Mouse (Mus musculus) layer of hippocampus, adult 18-20 months (tissue): Measurements from ENCODE around the gene Cebpg. TPM values are rescaled to one million over a fixed set of nuclear protein-coding genes. Genes with fewer than 3 reads are reported as not detected.

Experiments
- DNase-seq, 2 experiments: peaks; one replicate each; pipeline ENCODE4 v3.0.0; 2022; ENCODE audit warnings: low spot score in 2 of 2
- long read RNA-seq: library from polyadenylated mRNA; stranded (forward); transcript quantifications from one replicate; pipeline ENCODE4 v2.0.0, GENCODE M21; 2021
- total RNA-seq, 2 experiments: library from RNA; stranded (reverse); gene quantifications; 2 replicates each; pipeline ENCODE4 v1.2.3; 2021

Cebpg gene
- total RNA-seq, result 10 to 100 TPM; 36.2 to 36.5 TPM
- long read RNA-seq, full-length matches to known transcripts, result 32 of 36 reads
- long read RNA-seq, partial matches to known transcripts, result 0 of 36 reads
- long read RNA-seq, other reads (novel, unspliced or antisense), result 4 of 36 reads

DNA sequence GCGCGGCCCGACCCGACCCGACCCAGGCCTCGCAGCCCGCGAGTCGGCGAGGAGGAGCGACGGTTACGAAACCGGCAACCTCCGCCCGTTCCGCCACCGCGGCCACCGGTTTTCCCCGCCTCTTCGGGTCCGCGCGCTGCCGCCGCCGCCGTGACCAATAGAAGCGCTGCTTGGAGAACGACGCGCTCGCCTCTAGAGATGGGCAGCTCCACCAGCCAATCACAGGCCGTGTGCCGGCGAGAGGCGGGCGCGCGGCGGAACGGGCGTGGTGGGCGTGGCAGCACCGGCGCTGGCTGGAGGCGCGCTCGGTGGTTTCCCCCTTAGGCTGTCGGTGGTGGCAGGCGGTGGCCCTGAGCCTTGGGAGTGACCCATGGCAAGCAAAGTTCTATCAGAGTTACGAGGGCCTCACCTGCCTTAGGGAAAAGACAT is at the start of gene Cebpg:
Cebpg (minus strand) TSS at position 138 of the 429 bp plus-strand sequence.
- DNase-seq, result peak; percentile 97 to 98

DNA sequence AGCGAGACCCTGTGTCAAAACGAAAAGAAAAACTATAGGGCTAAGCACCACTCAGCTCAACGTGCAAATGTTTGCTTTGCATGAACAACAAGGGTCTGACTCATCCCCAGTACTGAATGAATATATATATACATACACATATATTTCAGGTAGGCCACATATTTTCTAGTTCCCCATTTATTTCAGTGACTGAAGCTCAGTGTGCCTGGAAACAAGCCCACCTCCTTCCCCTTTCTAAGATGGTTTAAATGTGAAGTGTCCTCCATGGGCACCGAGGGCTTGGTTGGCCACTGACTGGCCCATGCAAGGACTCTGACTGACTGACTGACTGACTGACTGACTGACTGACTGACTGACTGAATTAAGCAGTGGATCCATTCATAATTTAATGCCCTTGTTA is 43.2 kb upstream of the Cebpg start:
- no peak for DNase-seq

- DNase-seq, result no peak
Observed at GRCm38 (mm10) chr7:35098777-35099176, 42.4 kb upstream of the Cebpg start.

GRCm38 (mm10) chr7:35094975-35095678 is 38.8 kb upstream of the Cebpg start:
- no peak for DNase-seq

GRCm38 (mm10) chr7:35090550-35090949 is 34.2 kb upstream of the Cebpg start:
- no peak for DNase-seq

GRCm38 (mm10) chr7:35086271-35086861 is 30.0 kb upstream of the Cebpg start:
- DNase-seq, result peak; percentile 30 to 57

- no peak for DNase-seq
Observed at GRCm38 (mm10) chr7:35084565-35085360, 28.4 kb upstream of the Cebpg start.

DNA sequence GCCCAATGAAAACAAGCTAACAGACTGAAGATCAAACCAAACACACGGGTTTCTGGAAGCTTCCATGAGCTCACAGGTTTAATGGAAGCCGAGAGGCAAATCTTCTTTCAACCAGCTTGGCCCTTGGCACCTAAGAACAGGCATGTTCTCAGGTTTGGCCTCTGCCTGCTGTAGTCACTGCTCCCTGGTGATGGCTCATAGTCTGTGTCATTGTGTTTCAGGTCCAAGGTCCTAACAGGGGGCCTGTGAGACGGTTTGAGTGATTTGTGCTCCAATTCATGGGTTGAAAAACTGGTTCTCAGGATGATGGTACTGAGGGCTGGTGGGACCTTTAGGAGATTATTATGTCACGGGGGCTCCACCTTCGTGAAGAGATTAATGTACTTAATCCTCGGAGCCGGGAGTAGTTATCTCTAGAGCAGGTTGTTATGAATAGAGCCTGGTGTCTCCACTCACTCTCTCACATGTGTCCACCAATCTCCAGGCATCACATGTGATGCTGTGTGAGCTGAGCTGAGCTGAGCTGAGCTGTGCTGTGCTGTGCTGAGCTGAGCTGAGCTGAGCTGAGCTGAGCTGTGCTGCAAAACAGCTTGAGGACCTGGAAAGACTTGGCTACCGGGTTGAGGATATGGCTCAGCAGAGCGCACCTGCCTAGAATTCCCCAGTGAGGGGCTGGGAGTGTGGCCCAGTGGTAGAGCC is 25.2 kb upstream of the Cebpg start:
- no peak for DNase-seq

DNA sequence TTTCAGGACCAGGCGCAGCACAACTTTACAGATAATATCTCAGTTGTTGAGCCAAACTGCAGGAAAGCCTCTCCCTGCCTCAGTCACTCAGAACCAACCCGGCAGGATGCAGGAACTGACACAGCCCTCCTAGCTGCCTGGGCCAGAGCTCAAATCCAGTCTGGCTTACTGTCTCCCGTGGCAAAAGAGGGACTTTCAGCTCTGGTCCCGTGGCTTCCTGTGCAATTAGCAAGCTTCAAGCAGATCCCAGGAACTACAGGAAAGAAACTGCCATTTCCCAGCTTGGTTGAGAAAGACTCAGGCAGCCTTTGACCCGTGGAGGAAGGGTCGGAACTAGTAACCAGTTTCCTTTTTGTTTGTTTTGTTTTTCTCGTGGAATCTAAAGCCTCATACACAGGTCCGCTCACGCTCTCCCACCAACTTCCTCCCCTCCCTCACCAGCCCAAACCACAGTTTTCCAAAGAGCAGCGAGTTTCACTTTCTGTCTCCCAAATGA is 24.5 kb upstream of the Cebpg start:
- no peak for DNase-seq

- DNase-seq, result no peak
Observed at GRCm38 (mm10) chr7:35076645-35077044, 20.3 kb upstream of the Cebpg start.

GRCm38 (mm10) chr7:35066640-35067212 is 10.4 kb upstream of the Cebpg start:
- no peak for DNase-seq

- no peak for DNase-seq
Observed at GRCm38 (mm10) chr7:35065958-35066357, 9.6 kb upstream of the Cebpg start.

- DNase-seq, result peak in 1 of 2 experiments; percentile 59
Observed at GRCm38 (mm10) chr7:35064286-35065258, 8.2 kb upstream of the Cebpg start.

- DNase-seq, result no peak
Observed at GRCm38 (mm10) chr7:35059467-35059866, 3.1 kb upstream of the Cebpg start.

DNA sequence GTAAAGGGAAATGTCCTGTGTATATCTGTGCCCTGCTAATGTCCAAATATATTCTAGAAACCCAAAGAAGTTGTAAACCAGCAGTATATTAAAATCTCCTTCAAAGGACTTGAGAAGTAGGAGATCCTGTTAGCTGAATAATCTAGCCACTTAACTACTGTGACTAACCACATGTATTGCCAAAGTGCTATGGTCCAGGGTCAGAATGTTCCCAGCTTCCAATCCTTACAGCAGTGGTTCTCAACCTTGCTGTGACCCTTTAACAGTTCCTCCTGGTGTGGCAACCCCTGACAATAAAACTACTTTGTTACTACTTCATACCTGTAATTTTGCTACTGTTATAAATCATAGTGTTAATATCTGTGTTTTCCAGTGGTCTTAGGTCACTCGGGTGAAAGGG is 2.0 kb upstream of the Cebpg start:
- DNase-seq, result no peak

- DNase-seq, result no peak
Observed at GRCm38 (mm10) chr7:35057569-35057968, 1.2 kb upstream of the Cebpg start.

- no peak for DNase-seq
Observed at GRCm38 (mm10) chr7:35056999-35057398, 626 bp upstream of the Cebpg start.

GRCm38 (mm10) chr7:35055619-35056435 is 546 bp downstream of the Cebpg start:
- DNase-seq, result peak; percentile 58 to 67
